15 mouse cellular contexts compared by ENCODE assay signal in genomic region chr4:137687234-137687825, GRCm38 (mm10). TPM values are rescaled to one million over a fixed set of nuclear protein-coding genes. Genes with fewer than 3 reads are reported as not detected.
DNase-seq lines count a peak whose midpoint lies in the region; ATAC-seq and TF ChIP-seq lines count a peak whose summit lies in the region.
"Had no signal": no experiment of that assay in that cellular context is flagged by ENCODE, and none has a peak within 500 bp of the region (broad histone marks: within the 10 kb centered on the region; RNA-seq: fewer than 3 reads in every experiment).

No protein-coding gene starts in this region.

- H3K9me3 ChIP-seq in hindbrain, postnatal 0 days (ENCODE audit: low read length) = no peaks in the 10 kb centered on the region
- no peaks in the 10 kb centered on the region for H3K9me3 ChIP-seq in hindbrain, embryonic 13.5 days
- H3K9me3 ChIP-seq in stomach, embryonic 16.5 days (replicated peaks; ENCODE audit: control insufficient read depth, low read length) = no peaks in the 10 kb centered on the region
- H3K9me3 ChIP-seq in heart, embryonic 11.5 days (replicated peaks; ENCODE audit: control insufficient read depth, low read length) = no peaks in the 10 kb centered on the region
- H3K9me3 ChIP-seq in midbrain, embryonic 11.5 days (ENCODE audit: control insufficient read depth, low read length) = no peaks in the 10 kb centered on the region
- H3K9me3 ChIP-seq: embryonic facial prominence, embryonic 10.5 days; forebrain, embryonic 13.5 days; heart, embryonic 13.5 days had no signal

- H3K9ac ChIP-seq in hindbrain, postnatal 0 days (replicated peaks; ENCODE audit: low read length) = no peak overlapping the region
- no peak overlapping the region for H3K9ac ChIP-seq in hindbrain, embryonic 13.5 days
- H3K9ac ChIP-seq in stomach, embryonic 16.5 days (ENCODE audit: low read length) = no peak overlapping the region
- H3K9ac ChIP-seq in heart, embryonic 11.5 days (ENCODE audit: low read depth, low read length) = no peak overlapping the region
- no peak overlapping the region for H3K9ac ChIP-seq in midbrain, embryonic 11.5 days (ENCODE audit: low read length)
- H3K9ac ChIP-seq: forebrain, embryonic 13.5 days; forebrain, postnatal 0 days; heart, embryonic 13.5 days had no signal

- 0 out of 2 replicates have a peak overlapping the region, but pooled peaks have one; percentile 32 for H3K27ac ChIP-seq in hindbrain, postnatal 0 days
- H3K27ac ChIP-seq in hindbrain, embryonic 13.5 days = no peak overlapping the region
- peak overlapping the region; percentile 19; the same call in 1 of the 2 replicates for H3K27ac ChIP-seq in stomach, embryonic 16.5 days (ENCODE audit: low read length)
- no peak overlapping the region for H3K27ac ChIP-seq in heart, embryonic 11.5 days (ENCODE audit: low read depth, low read length)
- no peak overlapping the region for H3K27ac ChIP-seq in midbrain, embryonic 11.5 days (ENCODE audit: low read depth, low read length)
- H3K27ac ChIP-seq: embryonic facial prominence, embryonic 10.5 days; forebrain, embryonic 13.5 days; heart, embryonic 13.5 days had no signal

- 64% methylated on average over 14 of the region's 14 CpGs for WGBS in hindbrain, postnatal 0 days
- WGBS in hindbrain, embryonic 13.5 days = 82% methylated on average over 14 of the region's 14 CpGs
- 41% methylated on average over 14 of the region's 14 CpGs for WGBS in lung, adult 2 months
- 54% methylated on average over 14 of the region's 14 CpGs for WGBS in stomach, embryonic 16.5 days
- 75% methylated on average over 14 of the region's 14 CpGs for WGBS in heart, embryonic 11.5 days (ENCODE audit: insufficient replicate concordance)
- WGBS in midbrain, embryonic 11.5 days = 85% methylated on average over 14 of the region's 14 CpGs

- no peak for ATAC-seq in hindbrain, postnatal 0 days
- no peak for ATAC-seq in hindbrain, embryonic 13.5 days (ENCODE audit: low FRiP score)
- no peak for ATAC-seq in stomach, embryonic 16.5 days (ENCODE audit: insufficient read depth, low FRiP score)
- ATAC-seq in heart, embryonic 11.5 days (replicated peaks; ENCODE audit: insufficient number of reproducible peaks, low FRiP score, low TSS enrichment) = no peak
- no peak for ATAC-seq in midbrain, embryonic 11.5 days (ENCODE audit: low FRiP score)
- ATAC-seq: forebrain, embryonic 13.5 days; forebrain, postnatal 0 days had no signal

- no peak for TF ChIP-seq CTCF in hindbrain, postnatal 0 days (IDR thresholded peaks at IDR 0.05; ENCODE audit: low read depth)
- no peak for TF ChIP-seq CTCF in lung, adult 2 months (IDR thresholded peaks at IDR 0.05; ENCODE audit: insufficient read depth, low read length)

- H3K4me3 ChIP-seq in hindbrain, postnatal 0 days (ENCODE audit: low read length) = no peak overlapping the region
- no peak overlapping the region for H3K4me3 ChIP-seq in hindbrain, embryonic 13.5 days
- H3K4me3 ChIP-seq in lung, adult 2 months (replicated peaks; ENCODE audit: extremely low read depth, low read depth, low read length) = no peak overlapping the region
- no peak overlapping the region for H3K4me3 ChIP-seq in stomach, embryonic 16.5 days (replicated peaks; ENCODE audit: low read length)
- no peak overlapping the region for H3K4me3 ChIP-seq in heart, embryonic 11.5 days (ENCODE audit: low read depth, low read length)
- no peak overlapping the region for H3K4me3 ChIP-seq in midbrain, embryonic 11.5 days (ENCODE audit: low read depth, low read length)
- H3K4me3 ChIP-seq: embryonic facial prominence, embryonic 10.5 days; forebrain, embryonic 13.5 days; heart, embryonic 13.5 days had no signal

- no peak overlapping the region for H3K4me2 ChIP-seq in hindbrain, postnatal 0 days (ENCODE audit: low read depth, low read length)
- no peak overlapping the region for H3K4me2 ChIP-seq in hindbrain, embryonic 13.5 days
- H3K4me2 ChIP-seq in stomach, embryonic 16.5 days (ENCODE audit: low read depth, low read length) = no peak overlapping the region
- H3K4me2 ChIP-seq in heart, embryonic 11.5 days = no peak overlapping the region
- no peak overlapping the region for H3K4me2 ChIP-seq in midbrain, embryonic 11.5 days
- H3K4me2 ChIP-seq: forebrain, embryonic 13.5 days; heart, embryonic 13.5 days had no signal

- no peak for DNase-seq in hindbrain, postnatal 0 days (ENCODE audit: low spot score)
- peak; percentile 56 for DNase-seq in lung, adult 2 months
- peak; percentile 48 for DNase-seq in lung, postnatal 14 days
- no peak for DNase-seq in midbrain, embryonic 11.5 days (ENCODE audit: low spot score, missing footprints)
- DNase-seq: adrenal gland, postnatal 10 days; cerebellum, adult 18-20 months; forebrain, postnatal 0 days; gastrocnemius, postnatal 25 days; heart, postnatal 36 days had no signal

- 0 out of 2 replicates have a peak, but pooled peaks have one; percentile 3 for TF ChIP-seq POLR2A in lung, adult 2 months (IDR thresholded peaks at IDR 0.05; ENCODE audit: borderline replicate concordance, extremely low read depth, low read depth, low read length)

- H3K4me1 ChIP-seq in hindbrain, postnatal 0 days (ENCODE audit: insufficient read depth, low read length) = no peaks in the 10 kb centered on the region
- peaks cover 20% of the 10 kb centered on the region for H3K4me1 ChIP-seq in hindbrain, embryonic 13.5 days (replicated peaks)
- H3K4me1 ChIP-seq in lung, adult 2 months (ENCODE audit: control insufficient read depth, insufficient read depth, low read length) = peaks cover 2% of the 10 kb centered on the region; the same call in 1 of the 2 replicates
- peaks cover 6% of the 10 kb centered on the region for H3K4me1 ChIP-seq in stomach, embryonic 16.5 days (ENCODE audit: control insufficient read depth, insufficient read depth, low read length)
- no peaks in the 10 kb centered on the region for H3K4me1 ChIP-seq in heart, embryonic 11.5 days (ENCODE audit: control insufficient read depth, insufficient read depth, low read length)
- H3K4me1 ChIP-seq in midbrain, embryonic 11.5 days (ENCODE audit: control insufficient read depth, insufficient read depth, low read length) = 0 out of 2 replicates have a peak, but pooled peaks cover 4% of the 10 kb centered on the region
- H3K4me1 ChIP-seq: heart, embryonic 13.5 days had no signal

- H3K36me3 ChIP-seq in hindbrain, postnatal 0 days (ENCODE audit: insufficient read depth, low read length) = no peaks in the 10 kb centered on the region
- H3K36me3 ChIP-seq in hindbrain, embryonic 13.5 days = no peaks in the 10 kb centered on the region
- H3K36me3 ChIP-seq in stomach, embryonic 16.5 days (ENCODE audit: control insufficient read depth, insufficient read depth, low read length) = no peaks in the 10 kb centered on the region
- no peaks in the 10 kb centered on the region for H3K36me3 ChIP-seq in heart, embryonic 11.5 days (ENCODE audit: control insufficient read depth, insufficient read depth, low read length)
- no peaks in the 10 kb centered on the region for H3K36me3 ChIP-seq in midbrain, embryonic 11.5 days (ENCODE audit: control insufficient read depth, insufficient read depth, low read length)
- H3K36me3 ChIP-seq: embryonic facial prominence, embryonic 10.5 days; heart, embryonic 13.5 days had no signal

- H3K27me3 ChIP-seq in hindbrain, postnatal 0 days (ENCODE audit: insufficient read depth, low read length) = no peaks in the 10 kb centered on the region
- H3K27me3 ChIP-seq in hindbrain, embryonic 13.5 days = peaks cover 15% of the 10 kb centered on the region
- no peaks in the 10 kb centered on the region; the same call in 1 of the 2 replicates for H3K27me3 ChIP-seq in stomach, embryonic 16.5 days (ENCODE audit: control insufficient read depth, insufficient read depth, low read length)
- H3K27me3 ChIP-seq in heart, embryonic 11.5 days (ENCODE audit: control insufficient read depth, insufficient read depth, low read length) = peaks cover 38% of the 10 kb centered on the region
- H3K27me3 ChIP-seq in midbrain, embryonic 11.5 days (ENCODE audit: control insufficient read depth, insufficient read depth, low read length) = peaks cover 2% of the 10 kb centered on the region

RNA-seq across cellular contexts. Expression of gene Rap1gap, which starts 22.8 kb away (rescaled TPM):
- 277 and 282 TPM in 2 replicates for total RNA-seq in hindbrain, postnatal 0 days (2014; rRNA removed)
- polyA plus RNA-seq in hindbrain, postnatal 0 days (2015; fragmentation: Nextera tagmentation; extraction: Ambion mirVana) = 105 and 110 TPM in 2 replicates
- 39.2 and 39.9 TPM in 2 replicates for polyA plus RNA-seq in hindbrain, embryonic 13.5 days (2015; fragmentation: Nextera tagmentation; extraction: Ambion mirVana)
- polyA plus RNA-seq in lung, adult 2 months (2012; rRNA removed) = 68.3 and 101 TPM in 2 replicates
- polyA plus RNA-seq in stomach, embryonic 16.5 days (2015; fragmentation: Nextera tagmentation; extraction: Ambion mirVana) = 58.1 and 64.6 TPM in 2 replicates
- polyA plus RNA-seq in heart, embryonic 11.5 days (2014; fragmentation: Nextera tagmentation; extraction: Ambion mirVana) = 3.3 and 5.1 TPM in 2 replicates
- polyA plus RNA-seq in midbrain, embryonic 11.5 days (2014; fragmentation: Nextera tagmentation; extraction: Ambion mirVana) = 4.6 and 4.9 TPM in 2 replicates

Comparison
In these comparisons a context has a peak if more than half of its experiments do, and no peak if none do; other contexts are left out.
1. H3K27ac ChIP-seq: peak in hindbrain, postnatal 0 days (single experiment) and stomach, embryonic 16.5 days (single experiment); none in hindbrain, embryonic 13.5 days (single experiment), heart, embryonic 11.5 days (single experiment) and midbrain, embryonic 11.5 days (single experiment).
2. DNase-seq: peak in lung, adult 2 months (single experiment) and lung, postnatal 14 days (single experiment); none in hindbrain, postnatal 0 days (single experiment) and midbrain, embryonic 11.5 days (single experiment).